Mouse (Mus musculus) spleen, adult 2 months (tissue): Measurements from ENCODE around the gene Nckap5.

ENCODE experiments used
- CTCF ChIP-seq: fragments of 200-500 bp; IDR thresholded peaks from 2 replicates; pipeline ENCODE4 v1.5.1; 2011; ENCODE audit warnings: mild to moderate bottlenecking, inconsistent platforms; ENCODE audit not compliant: insufficient read depth, insufficient read length, insufficient replicate concordance; ENCODE audit errors: extremely low read depth
- POLR2A ChIP-seq: fragments of 200-500 bp; IDR thresholded peaks from 2 replicates; pipeline ENCODE4 v1.6.1; 2011; ENCODE audit warnings: low read depth, low read length, inconsistent platforms

GRCm38 (mm10) chr1:126568520-126569197 is 261.9 kb downstream of the Nckap5 start:
- TF ChIP-seq CTCF, result no peak
- no peak for TF ChIP-seq POLR2A
